Mouse (Mus musculus) kidney, adult 2 months (tissue): ENCODE data around the gene Fam78b.

ENCODE experiments used
- CTCF ChIP-seq: fragments of 200-500 bp; conservative IDR thresholded peaks from 2 replicates; pipeline ENCODE4 v1.5.1; 2011; ENCODE audit warnings: low read depth, mild to moderate bottlenecking, control low read depth, low read length, moderate library complexity, mixed read lengths; ENCODE audit not compliant: insufficient read depth, insufficient read length
- POLR2A ChIP-seq: fragments of 200-500 bp; IDR thresholded peaks from one replicate; pipeline ENCODE4 v1.6.1; 2011; ENCODE audit warnings: low read depth, low read length, control low read depth

GRCm38 (mm10) chr1:167011301-167011700 lies 10.1 kb downstream of the Fam78b start:
- TF ChIP-seq POLR2A (no peak), CTCF (no peak)
